Mouse (Mus musculus) embryonic fibroblast, embryonic 13.5 days (primary cell): ENCODE results near the gene Minpp1.

Source experiments
- CTCF ChIP-seq: IDR thresholded peaks from 2 replicates; pipeline ENCODE4 v1.5.1; 2011; ENCODE audit warnings: mild to moderate bottlenecking, control low read depth, low read length, moderate library complexity, borderline replicate concordance; ENCODE audit not compliant: insufficient read depth
- POLR2A ChIP-seq: IDR thresholded peaks from 2 replicates; pipeline ENCODE4 v1.6.1; 2011; ENCODE audit warnings: low read depth, mild to moderate bottlenecking, control low read depth, low read length, moderate library complexity

DNA sequence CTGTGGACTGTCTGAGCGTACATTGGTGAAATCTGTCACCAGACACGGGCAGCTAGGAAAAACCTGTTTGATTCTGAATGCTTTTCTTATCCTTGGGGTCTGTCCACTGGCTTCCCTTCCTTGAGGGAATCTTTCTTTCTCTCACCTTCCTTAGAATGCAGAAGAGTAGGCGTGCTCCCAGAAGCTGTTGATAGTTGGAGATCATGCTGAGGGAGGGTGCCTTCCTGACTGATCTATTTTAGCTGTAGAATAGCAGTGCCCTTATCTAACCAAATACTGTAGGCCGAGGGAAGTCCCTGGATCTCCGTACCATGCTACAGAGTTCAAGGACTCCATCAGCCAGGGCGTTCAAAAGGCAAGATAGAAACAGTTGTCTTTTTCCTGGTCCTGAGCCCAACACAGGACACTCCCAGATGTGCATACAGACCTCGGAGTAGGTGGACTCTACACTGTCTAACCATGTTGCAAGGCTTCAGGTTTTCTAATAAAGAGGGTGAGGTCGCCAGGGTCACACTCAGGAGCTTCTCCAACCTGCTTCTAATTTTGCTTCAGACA lies 37.3 kb downstream of the Minpp1 start:
- TF ChIP-seq CTCF = no peak
- TF ChIP-seq POLR2A = no peak
